Mouse (Mus musculus): ENCODE data around the gene Slc11a2. TPM values are rescaled to one million over a fixed set of nuclear protein-coding genes. Genes with fewer than 3 reads are reported as not detected.
"Not testable (repeated sequence)": the region's sequence is repeated elsewhere in the genome, so short reads cannot be mapped to it uniquely, and the experiment has no call there.

Slc11a2 gene
- total RNA-seq, 1 experiment from 2014 or later: 16.0 TPM

DNA sequence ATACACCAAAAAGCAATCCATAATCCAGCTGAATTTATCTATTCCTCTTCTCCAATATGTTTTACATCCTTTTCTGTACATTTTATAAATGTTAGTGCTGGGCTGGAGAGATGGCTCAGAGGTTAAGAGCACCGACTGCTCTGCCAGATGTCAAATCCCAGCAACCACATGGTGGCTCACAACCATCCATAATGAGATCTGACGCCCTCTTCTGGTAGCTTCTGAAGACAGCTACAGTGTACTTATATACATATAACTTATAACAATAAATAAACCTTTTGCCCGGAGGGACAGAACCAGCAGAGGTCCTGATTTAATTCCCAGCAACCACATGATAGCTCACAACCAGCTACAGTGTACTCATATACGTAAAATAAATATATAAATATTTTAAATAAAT is 23.7 kb upstream of the Slc11a2 start:
- ATAC-seq (replicated peaks in 1 of 2; ENCODE audit: insufficient read depth in 1 of 2, low FRiP score in 2 of 2, low TSS enrichment in 1 of 2, low read depth in 1 of 2, poor library complexity in 2 of 2, severe bottlenecking in 2 of 2): no peak

DNA sequence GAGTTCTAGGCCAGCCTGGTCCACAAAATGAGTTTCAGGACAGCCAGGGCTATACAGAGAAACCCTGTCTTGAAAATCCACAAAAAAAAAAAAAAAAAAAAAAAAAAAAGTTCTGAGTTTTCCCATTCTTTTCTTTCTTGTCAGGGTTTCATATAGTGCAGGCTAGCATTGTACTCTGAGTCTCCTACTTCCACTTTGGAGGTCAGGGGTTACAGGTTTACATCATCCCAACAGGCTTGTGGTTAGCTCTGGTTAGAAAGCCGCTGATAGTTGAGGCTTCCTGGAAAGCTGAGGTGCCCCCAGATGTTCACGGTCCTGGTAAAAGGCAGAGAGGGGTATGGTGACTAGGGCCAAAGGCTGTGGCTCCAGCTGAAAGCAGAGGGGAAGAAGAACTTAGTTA is 22.0 kb upstream of the Slc11a2 start:
- ATAC-seq (replicated peaks in 1 of 2; ENCODE audit: insufficient read depth in 1 of 2, low FRiP score in 2 of 2, low TSS enrichment in 1 of 2, low read depth in 1 of 2, poor library complexity in 2 of 2, severe bottlenecking in 2 of 2): peak; percentile 24 to 50; a peak in 2 of 4 replicates

DNA sequence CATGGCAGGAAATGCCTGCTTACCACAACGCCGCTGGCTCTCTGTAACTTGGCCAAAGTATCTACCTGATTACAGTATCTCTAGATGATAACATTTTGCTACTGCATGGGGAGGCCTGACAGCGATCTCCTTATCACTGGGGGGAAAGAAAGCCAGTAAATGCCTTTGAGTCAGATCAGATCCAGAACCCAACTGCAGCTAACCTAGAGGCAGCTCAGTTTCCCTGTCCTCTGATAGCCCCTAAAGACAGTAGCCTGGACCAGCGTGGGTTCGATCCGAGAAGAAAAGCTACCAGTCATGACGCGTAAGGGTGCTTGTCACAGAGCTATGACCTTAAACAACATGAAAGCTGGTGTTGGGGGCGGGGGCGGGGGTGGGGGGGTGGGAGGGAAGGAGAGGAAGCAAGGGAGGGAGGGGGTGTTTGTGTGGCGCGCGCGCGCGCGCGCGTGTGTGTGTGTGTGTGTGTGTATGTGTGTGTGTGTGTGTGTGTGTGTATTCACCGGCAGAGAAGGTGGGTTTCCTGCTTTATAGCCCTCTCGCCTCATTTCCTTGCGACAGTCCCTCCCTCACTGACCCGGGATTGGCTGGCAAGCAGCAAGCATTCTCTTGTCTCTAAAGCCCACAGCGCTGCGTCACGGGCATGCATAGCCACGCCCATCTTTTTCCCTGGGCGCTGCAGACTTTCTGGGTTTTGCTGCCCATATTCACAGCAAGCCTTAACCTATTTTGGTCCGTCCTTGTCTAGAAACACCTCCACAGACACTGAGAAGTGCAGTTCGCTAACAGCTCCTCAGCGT is 18.5 kb upstream of the Slc11a2 start:
- ATAC-seq (replicated peaks in 1 of 2; ENCODE audit: insufficient read depth in 1 of 2, low FRiP score in 2 of 2, low TSS enrichment in 1 of 2, low read depth in 1 of 2, poor library complexity in 2 of 2, severe bottlenecking in 2 of 2): peak; percentile 98 to 99

DNA sequence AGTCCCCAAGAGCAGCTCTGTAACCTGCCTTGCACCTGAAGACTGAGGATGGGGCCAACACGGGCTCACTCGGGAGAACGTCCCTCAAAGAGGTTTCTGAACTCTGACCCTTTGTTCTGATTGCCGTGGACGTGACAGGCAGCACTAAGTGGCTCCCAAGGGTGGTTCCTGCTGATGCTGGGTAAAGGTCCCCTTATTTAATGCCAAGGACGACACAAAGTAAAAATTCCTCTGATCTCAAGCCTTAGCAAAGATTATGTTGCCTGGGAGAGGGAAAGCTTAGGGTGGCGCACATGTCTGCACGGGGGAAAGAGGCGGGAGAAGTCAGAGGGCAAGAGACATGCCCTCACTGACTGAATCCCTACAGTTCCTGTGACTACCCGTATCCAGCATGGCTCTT is 11.6 kb upstream of the Slc11a2 start:
- no peak for ATAC-seq (replicated peaks in 1 of 2; ENCODE audit: insufficient read depth in 1 of 2, low FRiP score in 2 of 2, low TSS enrichment in 1 of 2, low read depth in 1 of 2, poor library complexity in 2 of 2, severe bottlenecking in 2 of 2)

DNA sequence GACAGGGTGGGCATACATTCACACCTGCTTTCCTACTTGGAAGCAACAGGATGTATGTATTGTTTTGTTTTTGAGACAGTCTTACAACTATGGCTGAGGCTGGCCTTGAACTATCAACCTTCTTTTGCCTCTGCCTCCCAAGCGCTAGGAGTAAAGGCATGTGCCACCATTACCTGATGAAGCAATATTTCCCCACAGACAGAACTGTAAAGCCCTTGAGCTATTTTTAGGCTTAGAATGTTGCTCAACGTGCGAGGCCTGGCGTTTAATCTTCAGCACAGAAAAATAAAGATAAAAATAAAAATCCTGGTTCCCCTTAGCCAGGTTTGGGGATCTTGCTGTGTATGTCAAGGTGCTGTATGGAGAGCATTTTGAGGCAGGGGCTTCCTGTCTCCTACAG is 11.2 kb upstream of the Slc11a2 start:
- no peak for ATAC-seq (replicated peaks in 1 of 2; ENCODE audit: insufficient read depth in 1 of 2, low FRiP score in 2 of 2, low TSS enrichment in 1 of 2, low read depth in 1 of 2, poor library complexity in 2 of 2, severe bottlenecking in 2 of 2)

DNA sequence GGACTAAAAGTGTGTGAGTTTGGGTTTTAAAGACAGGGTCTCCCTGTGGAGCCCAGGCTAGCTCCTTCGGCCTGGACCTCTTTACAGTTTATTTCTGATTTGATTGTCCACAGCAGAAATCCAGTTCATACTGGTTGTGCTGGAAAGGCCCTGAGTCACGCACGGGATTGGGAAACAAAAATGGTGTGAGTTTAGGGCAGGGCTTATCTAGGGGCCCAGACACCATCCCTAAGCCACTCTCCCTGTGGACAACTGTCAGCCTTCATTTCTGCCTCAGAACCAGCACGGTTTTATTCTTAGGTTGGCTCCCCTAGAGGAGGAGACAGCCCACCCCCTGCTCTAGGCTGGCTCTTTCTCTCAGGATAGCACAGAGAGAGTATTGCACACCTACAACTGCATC is 8.4 kb upstream of the Slc11a2 start:
- ATAC-seq (replicated peaks in 1 of 2; ENCODE audit: insufficient read depth in 1 of 2, low FRiP score in 2 of 2, low TSS enrichment in 1 of 2, low read depth in 1 of 2, poor library complexity in 2 of 2, severe bottlenecking in 2 of 2): no peak

DNA sequence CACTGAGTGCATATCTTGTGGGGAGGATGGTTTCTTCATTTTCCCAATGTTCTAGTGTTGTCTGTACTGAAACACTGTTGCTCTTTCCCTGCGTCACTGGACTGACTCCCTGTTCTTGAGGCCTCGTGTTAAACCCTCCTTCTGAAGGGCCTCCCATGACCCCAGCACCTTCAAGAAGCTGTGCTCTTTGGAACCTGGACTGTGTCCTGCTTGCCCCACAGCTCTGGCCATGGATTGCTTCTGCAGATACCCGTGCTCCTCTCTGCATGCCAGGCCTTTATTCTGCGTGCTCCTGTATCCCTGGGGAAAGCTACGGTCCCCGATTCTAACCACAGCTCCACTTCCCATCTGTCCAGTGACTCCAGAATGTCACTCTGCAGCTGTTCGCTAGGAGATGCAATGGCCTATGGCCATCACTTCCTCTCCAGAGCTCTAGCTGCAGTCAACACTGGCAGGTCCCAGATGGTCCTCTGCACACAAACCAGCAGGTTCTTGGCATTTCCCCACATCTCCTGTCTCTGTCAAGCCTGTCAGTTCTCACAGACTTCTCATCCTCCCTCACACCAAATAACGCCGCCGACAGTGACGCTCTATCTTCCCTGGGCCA is 5.2 kb upstream of the Slc11a2 start:
- no peak for ATAC-seq (replicated peaks in 1 of 2; ENCODE audit: insufficient read depth in 1 of 2, low FRiP score in 2 of 2, low TSS enrichment in 1 of 2, low read depth in 1 of 2, poor library complexity in 2 of 2, severe bottlenecking in 2 of 2)

DNA sequence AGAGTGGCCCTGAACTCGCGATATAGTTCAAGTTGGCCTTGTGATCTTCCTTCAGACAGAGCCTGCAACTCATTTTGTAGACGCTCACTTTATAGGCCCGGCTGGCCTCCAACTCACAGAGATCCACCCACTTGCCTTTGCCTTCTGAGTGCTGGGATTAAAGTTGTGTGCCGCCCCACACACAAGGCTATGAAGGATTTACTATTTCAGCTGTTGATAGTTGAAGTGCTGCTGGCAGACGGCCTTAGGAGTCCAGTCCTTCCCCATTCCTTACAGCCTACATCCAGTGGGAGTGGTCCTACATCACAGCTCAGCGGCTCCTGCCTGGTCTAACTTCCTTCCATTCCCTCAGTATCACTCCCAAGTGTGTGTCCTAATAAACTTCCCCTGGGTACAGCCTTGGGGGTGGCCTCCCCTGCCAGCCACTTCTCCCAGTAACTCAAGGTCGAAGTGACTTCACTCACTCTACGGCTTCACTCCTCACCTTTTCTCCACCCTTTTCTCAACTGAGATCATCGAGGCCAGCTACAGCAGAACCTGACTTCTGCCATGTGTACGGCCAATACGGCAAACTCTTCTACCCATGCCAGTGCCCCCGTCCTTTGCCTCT is 3.5 kb upstream of the Slc11a2 start:
- ATAC-seq (replicated peaks in 1 of 2; ENCODE audit: insufficient read depth in 1 of 2, low FRiP score in 2 of 2, low TSS enrichment in 1 of 2, low read depth in 1 of 2, poor library complexity in 2 of 2, severe bottlenecking in 2 of 2): no peak

DNA sequence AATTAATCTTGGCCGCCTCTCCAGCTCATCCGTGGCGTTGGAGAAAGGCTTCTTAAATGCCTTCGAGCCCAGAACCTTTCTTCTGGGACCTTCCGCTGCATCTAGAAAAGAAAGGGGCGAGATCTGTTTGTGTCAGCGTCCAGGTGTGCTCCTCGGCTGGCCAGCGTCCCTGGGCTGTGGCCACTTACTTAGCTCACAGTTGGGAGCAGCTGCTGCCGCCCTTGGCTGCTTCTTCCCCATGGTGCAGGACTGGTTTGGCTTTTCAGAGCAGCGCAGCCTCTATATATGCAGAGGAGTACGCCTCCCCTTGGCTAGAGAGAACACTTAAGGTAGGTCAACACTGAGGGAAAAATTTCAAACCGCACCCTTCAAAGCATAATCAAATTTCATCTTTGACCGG is 956 bp downstream of the Slc11a2 start:
- peak; percentile 23 to 24; a peak in 1 of 4 replicates for ATAC-seq (replicated peaks in 1 of 2; ENCODE audit: insufficient read depth in 1 of 2, low FRiP score in 2 of 2, low TSS enrichment in 1 of 2, low read depth in 1 of 2, poor library complexity in 2 of 2, severe bottlenecking in 2 of 2)

DNA sequence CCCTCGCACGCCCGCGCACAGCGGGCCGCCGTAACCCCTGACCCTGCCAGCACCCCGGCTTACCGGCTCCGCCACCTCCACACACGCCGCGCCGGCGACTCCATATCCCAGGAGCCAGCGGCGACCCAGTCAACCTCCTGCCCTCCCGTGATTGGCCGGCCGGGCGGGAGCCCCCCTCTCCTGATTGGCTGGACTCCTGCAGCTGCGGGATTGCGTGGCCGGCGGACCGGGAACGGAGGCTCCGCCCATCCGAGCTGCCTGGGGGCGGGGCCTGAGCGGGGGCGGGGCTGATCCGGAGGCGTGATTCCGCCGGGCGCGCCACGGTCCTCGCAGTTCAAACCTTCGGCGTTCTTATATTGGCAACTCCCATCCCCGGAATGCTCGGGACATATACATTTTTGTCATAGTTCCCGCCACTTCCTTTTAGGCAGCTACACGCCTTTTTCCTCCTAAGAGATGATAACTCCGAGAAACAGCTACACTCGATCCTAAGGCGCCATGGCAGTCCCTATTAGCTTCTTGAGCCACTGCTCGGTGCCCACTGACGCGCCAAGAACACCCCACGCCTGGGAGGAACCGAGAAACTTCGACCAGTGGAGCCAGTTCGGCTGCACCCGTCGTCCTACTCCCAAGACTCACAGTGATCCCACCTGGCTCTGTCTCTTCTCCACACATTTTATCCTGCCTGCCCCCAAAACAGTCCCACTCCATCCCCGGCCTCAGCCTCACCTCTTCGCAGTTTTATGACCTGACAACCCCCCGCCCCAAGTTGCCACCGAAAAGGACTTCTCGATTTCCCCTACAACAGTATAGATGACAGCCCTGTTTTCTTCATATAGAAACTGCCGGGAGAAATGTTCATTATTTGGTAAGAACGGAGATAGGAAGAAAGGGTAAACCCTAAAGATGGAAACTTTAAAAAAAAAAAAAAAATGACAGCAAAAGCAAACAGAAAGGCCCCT is 1.7 kb downstream of the Slc11a2 start:
- ATAC-seq (replicated peaks in 1 of 2; ENCODE audit: insufficient read depth in 1 of 2, low FRiP score in 2 of 2, low TSS enrichment in 1 of 2, low read depth in 1 of 2, poor library complexity in 2 of 2, severe bottlenecking in 2 of 2): peak; percentile 84 to 88

DNA sequence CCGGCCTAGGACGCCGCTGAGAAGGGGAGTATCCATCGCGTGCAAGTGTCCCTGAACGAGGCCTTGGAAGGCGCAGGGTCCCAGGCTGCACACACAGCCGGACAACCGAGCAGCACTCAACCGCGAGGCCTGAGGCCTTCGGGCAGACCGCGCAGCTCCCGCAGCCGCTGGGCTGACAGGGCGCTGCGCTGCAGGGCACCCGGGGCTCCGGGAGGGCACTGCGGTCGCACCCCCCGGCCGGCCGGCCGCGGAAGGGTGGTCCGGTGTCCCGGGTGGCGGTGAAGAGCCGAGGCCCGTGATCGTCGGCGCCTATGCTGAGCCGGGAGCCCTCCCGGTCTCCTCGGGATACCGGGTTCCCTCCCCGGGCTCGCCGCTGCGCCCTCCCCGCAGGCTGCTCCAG is 2.4 kb downstream of the Slc11a2 start:
- ATAC-seq (replicated peaks in 1 of 2; ENCODE audit: insufficient read depth in 1 of 2, low FRiP score in 2 of 2, low TSS enrichment in 1 of 2, low read depth in 1 of 2, poor library complexity in 2 of 2, severe bottlenecking in 2 of 2): no peak

DNA sequence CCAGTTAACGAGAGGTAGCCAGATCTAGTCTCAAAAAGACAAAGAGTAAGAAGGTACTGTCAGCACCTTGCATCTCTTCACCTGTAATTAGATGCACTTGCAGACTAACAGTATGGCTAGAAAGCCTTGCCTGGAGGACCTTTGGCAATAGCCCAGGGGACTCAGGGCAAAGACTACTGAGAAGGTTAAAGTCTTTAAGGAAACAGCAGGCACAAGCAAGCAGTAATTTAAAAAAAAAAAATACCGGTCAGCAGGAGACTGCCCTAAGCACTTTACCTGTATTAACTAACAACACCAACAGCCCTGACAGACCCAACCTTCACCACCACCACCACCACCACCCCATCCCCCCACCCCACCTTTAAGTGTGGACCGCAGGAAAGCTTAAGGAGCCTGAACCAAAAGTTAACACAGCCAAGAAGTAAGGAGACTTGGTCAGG is 3.1 kb downstream of the Slc11a2 start, which contains the start of gene Gm5475:
TSS of gene Gm5475 (plus strand) at position 390 of the 440 bp plus-strand sequence.
- not testable (repeated sequence) for ATAC-seq (replicated peaks in 1 of 2; ENCODE audit: insufficient read depth in 1 of 2, low FRiP score in 2 of 2, low TSS enrichment in 1 of 2, low read depth in 1 of 2, poor library complexity in 2 of 2, severe bottlenecking in 2 of 2)

DNA sequence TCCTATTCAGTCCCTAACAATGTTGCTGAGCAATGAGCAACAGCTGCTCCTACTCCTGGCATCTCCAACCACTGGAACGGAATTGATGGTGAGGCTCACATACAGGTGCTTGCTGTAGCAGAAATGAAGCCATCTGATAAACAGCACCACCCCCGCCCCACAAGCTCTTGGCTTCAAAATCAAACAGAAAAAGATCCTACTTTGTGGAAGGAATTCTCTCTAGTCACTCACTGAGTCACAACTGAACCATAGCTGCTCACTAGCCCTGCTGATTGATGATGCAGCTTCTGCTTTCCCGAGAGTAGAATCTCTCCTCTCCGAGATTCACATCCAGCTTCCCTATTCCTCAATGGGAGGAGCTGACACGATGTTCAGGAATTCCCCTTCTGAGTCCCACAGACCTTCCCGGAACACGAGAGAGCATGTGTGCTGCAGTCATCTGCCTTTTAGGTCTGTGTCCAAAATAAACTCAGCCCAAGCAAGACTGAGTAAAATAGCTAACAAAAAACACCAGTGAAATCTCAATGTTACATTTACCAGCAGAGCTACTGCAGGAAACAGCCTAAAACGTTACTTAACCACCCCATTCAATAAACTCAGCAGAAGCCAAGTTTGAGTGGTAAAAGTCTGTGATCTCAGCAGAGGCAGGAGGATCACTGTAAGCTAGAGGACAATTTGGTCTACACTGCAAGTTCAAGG is 3.7 kb downstream of the Slc11a2 start:
- no peak for ATAC-seq (replicated peaks in 1 of 2; ENCODE audit: insufficient read depth in 1 of 2, low FRiP score in 2 of 2, low TSS enrichment in 1 of 2, low read depth in 1 of 2, poor library complexity in 2 of 2, severe bottlenecking in 2 of 2)

DNA sequence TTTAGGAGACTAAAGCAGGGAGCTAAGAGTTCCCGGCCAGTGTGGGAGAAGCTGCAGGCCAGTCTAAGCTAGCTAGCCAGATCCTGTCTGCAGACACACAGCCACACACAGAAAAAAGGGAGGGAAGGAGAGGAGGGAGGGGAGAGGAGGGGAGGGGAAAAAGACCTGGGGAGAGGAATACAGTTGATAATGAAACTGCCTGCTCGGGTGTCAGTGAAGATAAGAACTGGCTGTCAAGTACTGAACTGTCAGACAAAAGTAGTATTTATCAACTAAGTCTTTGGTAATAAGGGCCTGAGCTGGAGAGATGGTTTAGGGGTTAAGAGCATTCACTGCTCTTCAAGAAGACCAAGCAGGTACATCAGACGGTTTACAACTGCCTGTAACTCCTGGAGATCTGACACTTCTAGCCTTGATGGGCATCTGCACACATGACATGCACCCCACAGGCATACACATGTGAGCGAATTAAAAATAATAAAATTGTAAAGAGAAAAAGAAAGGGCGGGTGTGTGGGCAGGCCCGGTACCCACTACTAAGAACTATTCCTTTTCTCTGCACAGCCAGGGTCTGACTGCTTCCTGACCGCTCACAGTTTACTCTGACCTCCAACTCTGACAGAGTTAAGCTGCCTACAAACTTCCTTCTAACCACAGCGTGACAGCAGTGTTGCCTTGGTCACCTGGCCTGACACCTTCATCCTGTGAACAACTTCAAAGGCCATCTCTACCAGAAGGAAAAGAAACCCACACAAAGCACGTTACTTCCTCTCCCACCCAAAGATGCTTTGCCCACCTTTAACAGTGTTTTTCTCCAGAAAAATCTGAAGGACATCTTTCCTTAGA is 4.7 kb downstream of the Slc11a2 start:
- peak in 1 of 2 experiments; percentile 6; a peak in 1 of 4 replicates for ATAC-seq (replicated peaks in 1 of 2; ENCODE audit: insufficient read depth in 1 of 2, low FRiP score in 2 of 2, low TSS enrichment in 1 of 2, low read depth in 1 of 2, poor library complexity in 2 of 2, severe bottlenecking in 2 of 2)

DNA sequence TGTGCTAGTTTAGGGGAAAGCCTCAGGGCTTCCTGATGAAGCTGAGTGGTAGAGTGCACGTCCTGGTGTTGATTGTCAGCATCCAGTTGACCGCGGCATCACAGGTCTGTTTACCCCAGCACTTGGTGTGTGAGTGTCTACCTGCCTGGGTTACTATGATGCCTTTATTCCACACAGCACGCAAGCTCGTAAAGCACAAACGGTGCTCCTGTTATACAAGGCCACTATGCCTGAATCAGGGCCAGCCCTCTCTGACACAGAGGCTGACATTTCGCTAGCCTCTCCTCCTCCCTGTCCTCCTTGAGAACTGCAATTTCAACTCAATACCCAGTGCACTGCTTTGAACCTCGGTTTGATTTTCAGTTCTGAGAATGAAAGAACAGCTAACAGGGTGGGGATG is 5.6 kb downstream of the Slc11a2 start:
- no peak for ATAC-seq (replicated peaks in 1 of 2; ENCODE audit: insufficient read depth in 1 of 2, low FRiP score in 2 of 2, low TSS enrichment in 1 of 2, low read depth in 1 of 2, poor library complexity in 2 of 2, severe bottlenecking in 2 of 2)

DNA sequence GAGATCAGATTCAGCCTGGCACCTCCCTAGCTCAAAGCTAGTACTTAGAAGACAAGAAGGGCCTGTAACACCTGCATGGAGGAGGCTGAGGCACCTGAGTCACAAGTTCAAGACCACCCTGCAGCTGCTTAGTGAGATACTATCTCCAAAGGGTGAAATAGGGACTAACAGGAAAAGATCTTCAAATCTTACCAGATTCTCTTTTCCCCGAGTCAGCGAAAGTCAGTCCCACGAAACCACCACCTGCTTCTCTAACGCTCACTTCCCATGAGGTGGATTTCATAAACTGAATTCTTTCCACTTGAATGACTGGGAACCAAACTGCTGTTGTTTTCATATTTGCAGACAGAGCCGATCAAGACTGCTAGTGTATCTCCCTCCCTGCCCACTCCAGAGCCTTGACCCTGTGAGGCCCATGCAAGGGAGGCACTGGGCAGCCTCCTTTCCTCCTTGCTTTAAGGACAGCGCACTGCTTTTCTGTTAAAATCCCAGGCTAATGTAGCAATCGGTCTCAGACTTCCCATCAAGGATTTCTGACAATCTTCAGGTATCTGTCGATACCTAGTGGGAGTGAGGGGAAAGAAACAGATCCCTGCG is 6.9 kb downstream of the Slc11a2 start:
- ATAC-seq (replicated peaks in 1 of 2; ENCODE audit: insufficient read depth in 1 of 2, low FRiP score in 2 of 2, low TSS enrichment in 1 of 2, low read depth in 1 of 2, poor library complexity in 2 of 2, severe bottlenecking in 2 of 2): no peak

Measured in hematopoietic stem cell, adult 5-6 weeks (primary cell).